Mouse (Mus musculus): ENCODE results near the gene Atxn1. TPM values are rescaled to one million over a fixed set of nuclear protein-coding genes. Genes with fewer than 3 reads are reported as not detected.

The Atxn1 gene
- total and polyA plus RNA-seq, 3 experiments, result 0.39 to 1.1 TPM; not detected in 1

- no peak for DNase-seq (ENCODE audit: low read depth, low spot score)
- H3K27ac ChIP-seq (ENCODE audit: control insufficient read depth, low read depth, low read length), result no peak overlapping the region
- no peaks in the 10 kb centered on the region for H3K79me2 ChIP-seq (ENCODE audit: control insufficient read depth, insufficient read depth, low read length, poor library complexity)
- H3K36me3 ChIP-seq (ENCODE audit: control insufficient read depth in 1 of 2, insufficient read depth in 2 of 2, low read length in 2 of 2), result 0 out of 4 replicates have a peak, but pooled peaks cover 0 to 2% of the 10 kb centered on the region in 2 experiments
- H3K9ac ChIP-seq (ENCODE audit: control insufficient read depth, low read depth, low read length, poor library complexity, severe bottlenecking), result no peak overlapping the region
- TF ChIP-seq MEF2A (IDR thresholded peaks at IDR 0.05; ENCODE audit: extremely low read depth, insufficient replicate concordance, low read depth, low read length, poor library complexity, severe bottlenecking), result no peak
- TF ChIP-seq MAZ (IDR thresholded peaks at IDR 0.05; ENCODE audit: low read depth, low read length), result no peak
- no peak for TF ChIP-seq E2F4 (IDR thresholded peaks at IDR 0.05; ENCODE audit: borderline replicate concordance, low read depth, low read length)
- TF ChIP-seq ZNF384 (IDR thresholded peaks at IDR 0.05; ENCODE audit: low read depth, low read length), result no peak
- TF ChIP-seq CHD2 (IDR thresholded peaks at IDR 0.05; ENCODE audit: low read length), result no peak
- TF ChIP-seq POLR2AphosphoS2 (IDR thresholded peaks at IDR 0.05; ENCODE audit: low read length), result no peak
- no peak for TF ChIP-seq POLR2AphosphoS5 (IDR thresholded peaks at IDR 0.05; ENCODE audit: borderline replicate concordance, low read depth, low read length)
- no peak for TF ChIP-seq RCOR1 (IDR thresholded peaks at IDR 0.05; ENCODE audit: low read depth, low read length)
- TF ChIP-seq KAT2A (conservative IDR thresholded peaks at IDR 0.05; ENCODE audit: low read depth, low read length), result no peak
- no peak for TF ChIP-seq EP300 (IDR thresholded peaks at IDR 0.05; ENCODE audit: low read depth in 1 of 2, low read length in 2 of 2)
- no peak for TF ChIP-seq GATA1 (IDR thresholded peaks at IDR 0.05; ENCODE audit: low read depth, low read length)
- no peak for TF ChIP-seq SIN3A (IDR thresholded peaks at IDR 0.05; ENCODE audit: low read length)
- H3K4me3 ChIP-seq (ENCODE audit: control insufficient read depth in 1 of 2, insufficient read depth in 1 of 2, low read depth in 2 of 2, low read length in 2 of 2), result no peak overlapping the region
- H3K4me1 ChIP-seq (ENCODE audit: control insufficient read depth in 1 of 2, insufficient read depth in 2 of 2, low read length in 2 of 2), result 0 out of 4 replicates have a peak, but pooled peaks cover 0 to 11% of the 10 kb centered on the region in 2 experiments
- H3K27me3 ChIP-seq (ENCODE audit: control insufficient read depth in 1 of 2, insufficient read depth in 2 of 2, low read length in 2 of 2), result no peaks in the 10 kb centered on the region
- H3K9me3 ChIP-seq (replicated peaks; ENCODE audit: insufficient read depth, low read length), result no peaks in the 10 kb centered on the region
These were observed 84.9 kb downstream of the Atxn1 start for GRCm38 (mm10) chr13:45879746-45880542.

DNA sequence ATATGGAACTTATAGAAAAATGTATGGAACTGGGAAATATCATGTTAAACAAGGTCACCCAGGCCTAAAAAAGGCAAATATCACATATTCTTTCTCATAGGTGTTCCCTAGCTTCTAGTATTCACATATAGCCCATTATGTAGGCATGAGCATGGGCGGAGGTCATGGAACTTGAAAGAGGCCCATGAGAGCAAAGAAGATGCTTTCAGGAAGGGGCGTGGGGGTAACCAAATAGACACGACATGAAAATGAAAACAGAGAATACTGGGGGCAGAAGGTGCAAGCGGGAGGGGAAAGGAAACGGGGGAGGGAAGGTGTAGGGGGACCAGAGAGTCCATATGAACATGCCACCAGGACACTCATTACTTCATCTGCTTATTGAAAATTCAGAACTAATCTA lies 87.9 kb downstream of the Atxn1 start:
- no peak overlapping the region for H3K27ac ChIP-seq (ENCODE audit: control insufficient read depth, low read depth, low read length)
- no peaks in the 10 kb centered on the region for H3K9me3 ChIP-seq (replicated peaks; ENCODE audit: insufficient read depth, low read length)
- no peak overlapping the region for H3K9ac ChIP-seq (ENCODE audit: control insufficient read depth, low read depth, low read length, poor library complexity, severe bottlenecking)
- H3K4me1 ChIP-seq (ENCODE audit: control insufficient read depth in 1 of 2, insufficient read depth in 2 of 2, low read length in 2 of 2), result 0 out of 4 replicates have a peak, but pooled peaks cover 0 to 2% of the 10 kb centered on the region in 2 experiments
- no peaks in the 10 kb centered on the region for H3K27me3 ChIP-seq (ENCODE audit: control insufficient read depth in 1 of 2, insufficient read depth in 2 of 2, low read length in 2 of 2)
- no peak overlapping the region for H3K4me3 ChIP-seq (ENCODE audit: control insufficient read depth in 1 of 2, insufficient read depth in 1 of 2, low read depth in 2 of 2, low read length in 2 of 2)
- no peaks in the 10 kb centered on the region for H3K79me2 ChIP-seq (ENCODE audit: control insufficient read depth, insufficient read depth, low read length, poor library complexity)
- H3K36me3 ChIP-seq (ENCODE audit: control insufficient read depth in 1 of 2, insufficient read depth in 2 of 2, low read length in 2 of 2), result no peaks in the 10 kb centered on the region
- no peak for DNase-seq (ENCODE audit: low read depth, low spot score)
- no peak for TF ChIP-seq TBP (IDR thresholded peaks at IDR 0.05; ENCODE audit: low read depth, low read length)
- TF ChIP-seq RCOR1 (IDR thresholded peaks at IDR 0.05; ENCODE audit: low read depth, low read length), result no peak
- no peak for TF ChIP-seq MAFK (IDR thresholded peaks at IDR 0.05; ENCODE audit: borderline replicate concordance, low read depth, low read length)
- no peak for TF ChIP-seq ZNF384 (IDR thresholded peaks at IDR 0.05; ENCODE audit: low read depth, low read length)
- TF ChIP-seq EP300 (IDR thresholded peaks at IDR 0.05; ENCODE audit: low read depth in 1 of 2, low read length in 2 of 2), result no peak
- TF ChIP-seq KAT2A (conservative IDR thresholded peaks at IDR 0.05; ENCODE audit: low read depth, low read length), result no peak
- no peak for TF ChIP-seq SIN3A (IDR thresholded peaks at IDR 0.05; ENCODE audit: low read length)
- TF ChIP-seq GABPA (IDR thresholded peaks at IDR 0.05; ENCODE audit: low read depth, low read length), result no peak
- TF ChIP-seq CHD1 (IDR thresholded peaks at IDR 0.05; ENCODE audit: low read depth, low read length), result no peak
